Mouse (Mus musculus): ENCODE measurements around the gene Thsd4. TPM values are rescaled to one million over a fixed set of nuclear protein-coding genes. Genes with fewer than 3 reads are reported as not detected.

The Thsd4 gene
- total RNA-seq, 2 experiments from 2014 or later: 4.3 to 5.6 TPM

GRCm38 (mm10) chr9:60172459-60173060 is 349.3 kb downstream of the Thsd4 start:
- peak in 1 of 2 experiments; percentile 13 for DNase-seq (ENCODE audit: low spot score in 2 of 2)

- DNase-seq (ENCODE audit: low spot score in 2 of 2): peak; percentile 15 to 23
Observed at GRCm38 (mm10) chr9:60166990-60167389, 354.9 kb downstream of the Thsd4 start.

- no peak for DNase-seq (ENCODE audit: low spot score in 2 of 2)
Observed at GRCm38 (mm10) chr9:60160855-60161254, 361.0 kb downstream of the Thsd4 start.

- DNase-seq (ENCODE audit: low spot score in 2 of 2): no peak
Observed at GRCm38 (mm10) chr9:60160194-60160593, 361.7 kb downstream of the Thsd4 start.

GRCm38 (mm10) chr9:60152990-60153389 is 368.9 kb downstream of the Thsd4 start:
- no peak for DNase-seq (ENCODE audit: low spot score in 2 of 2)

GRCm38 (mm10) chr9:60151897-60152627 is 369.8 kb downstream of the Thsd4 start:
- no peak for DNase-seq (ENCODE audit: low spot score in 2 of 2)

GRCm38 (mm10) chr9:60150511-60150910 is 371.3 kb downstream of the Thsd4 start:
- DNase-seq (ENCODE audit: low spot score in 2 of 2): no peak

GRCm38 (mm10) chr9:60148988-60149387 is 372.9 kb downstream of the Thsd4 start:
- no peak for DNase-seq (ENCODE audit: low spot score in 2 of 2)

- no peak for DNase-seq (ENCODE audit: low spot score in 2 of 2)
Observed at GRCm38 (mm10) chr9:60147401-60147800, 374.4 kb downstream of the Thsd4 start.

GRCm38 (mm10) chr9:60143816-60144215 is 378.0 kb downstream of the Thsd4 start:
- peak; percentile 33 to 58 for DNase-seq (ENCODE audit: low spot score in 2 of 2)

- DNase-seq (ENCODE audit: low spot score in 2 of 2): no peak
Observed at GRCm38 (mm10) chr9:60141081-60141514, 380.7 kb downstream of the Thsd4 start.

- DNase-seq (ENCODE audit: low spot score in 2 of 2): no peak
Observed at GRCm38 (mm10) chr9:60140411-60140810, 381.4 kb downstream of the Thsd4 start.

- no peak for DNase-seq (ENCODE audit: low spot score in 2 of 2)
Observed at GRCm38 (mm10) chr9:60139446-60139845, 382.4 kb downstream of the Thsd4 start.

- no peak for DNase-seq (ENCODE audit: low spot score in 2 of 2)
Observed at GRCm38 (mm10) chr9:60129235-60129991, 392.4 kb downstream of the Thsd4 start.

GRCm38 (mm10) chr9:60126961-60127360 is 394.9 kb downstream of the Thsd4 start:
- no peak for DNase-seq (ENCODE audit: low spot score in 2 of 2)

- no peak for DNase-seq (ENCODE audit: low spot score in 2 of 2)
Observed at GRCm38 (mm10) chr9:60124102-60124501, 397.7 kb downstream of the Thsd4 start.

GRCm38 (mm10) chr9:60123066-60123465 is 398.8 kb downstream of the Thsd4 start:
- DNase-seq (ENCODE audit: low spot score in 2 of 2): no peak

- no peak for DNase-seq (ENCODE audit: low spot score in 2 of 2)
Observed at GRCm38 (mm10) chr9:60119846-60120245, 402.0 kb downstream of the Thsd4 start.

- no peak for DNase-seq (ENCODE audit: low spot score in 2 of 2)
Observed at GRCm38 (mm10) chr9:60117831-60118230, 404.0 kb downstream of the Thsd4 start.

GRCm38 (mm10) chr9:60115711-60116247 is 406.1 kb downstream of the Thsd4 start:
- DNase-seq (ENCODE audit: low spot score in 2 of 2): no peak

- no peak for DNase-seq (ENCODE audit: low spot score in 2 of 2)
Observed at GRCm38 (mm10) chr9:60115306-60115705, 406.5 kb downstream of the Thsd4 start.

- no peak for DNase-seq (ENCODE audit: low spot score in 2 of 2)
Observed at GRCm38 (mm10) chr9:60110200-60110599, 411.6 kb downstream of the Thsd4 start.
